Mouse (Mus musculus): ENCODE measurements around the gene Cc2d2a.

Gene Cc2d2a

DNA sequence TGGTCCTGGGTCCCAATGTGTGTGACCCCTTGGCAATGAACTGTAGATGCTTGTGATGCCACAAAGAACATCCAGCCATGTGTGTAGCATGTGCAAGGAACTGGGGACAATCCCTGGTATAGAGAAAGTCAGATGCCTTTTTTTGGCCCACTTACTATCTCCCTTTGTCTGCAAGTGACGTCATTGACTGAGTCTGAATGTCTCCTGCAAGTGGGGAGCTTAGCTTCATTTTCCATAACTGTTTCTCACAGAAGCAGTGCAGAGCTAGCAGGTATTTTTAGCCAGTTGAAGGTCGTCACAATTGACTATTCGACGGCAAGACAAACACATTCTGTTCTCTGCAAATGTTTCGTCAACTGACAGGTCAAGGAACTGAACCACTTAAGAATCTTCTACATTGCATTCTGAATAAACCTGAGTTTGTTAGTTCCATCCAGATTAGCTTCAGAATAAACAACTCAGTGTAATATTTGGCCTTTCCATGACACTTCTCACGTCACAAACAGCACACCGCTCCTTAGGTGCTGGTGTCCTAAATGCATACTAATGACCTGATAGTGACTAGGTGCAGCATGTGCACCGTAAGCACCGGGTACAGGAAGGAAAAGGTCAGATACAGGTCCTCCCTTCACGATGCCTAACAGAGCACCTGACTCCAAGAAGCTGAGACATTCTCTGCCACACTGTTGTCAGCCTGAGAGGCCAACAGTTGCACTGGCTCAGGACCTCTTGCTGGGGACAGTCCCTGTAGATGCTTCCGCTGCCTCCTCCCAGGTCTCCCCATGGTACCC, 66.4 kb downstream of the Cc2d2a start:
- DNase-seq, result no peak

GRCm38 (mm10) chr5:43732381-43732780, 70.2 kb downstream of the Cc2d2a start:
- no peak for DNase-seq

GRCm38 (mm10) chr5:43744187-43744586, 82.0 kb downstream of the Cc2d2a start:
- no peak for DNase-seq

- no peak for DNase-seq
Measured at GRCm38 (mm10) chr5:43745156-43745555, 83.0 kb downstream of the Cc2d2a start.

- DNase-seq, result no peak
Measured at GRCm38 (mm10) chr5:43748039-43748438, 85.9 kb downstream of the Cc2d2a start.

- DNase-seq, result no peak
Measured at GRCm38 (mm10) chr5:43749092-43749491, 86.9 kb downstream of the Cc2d2a start.

DNA sequence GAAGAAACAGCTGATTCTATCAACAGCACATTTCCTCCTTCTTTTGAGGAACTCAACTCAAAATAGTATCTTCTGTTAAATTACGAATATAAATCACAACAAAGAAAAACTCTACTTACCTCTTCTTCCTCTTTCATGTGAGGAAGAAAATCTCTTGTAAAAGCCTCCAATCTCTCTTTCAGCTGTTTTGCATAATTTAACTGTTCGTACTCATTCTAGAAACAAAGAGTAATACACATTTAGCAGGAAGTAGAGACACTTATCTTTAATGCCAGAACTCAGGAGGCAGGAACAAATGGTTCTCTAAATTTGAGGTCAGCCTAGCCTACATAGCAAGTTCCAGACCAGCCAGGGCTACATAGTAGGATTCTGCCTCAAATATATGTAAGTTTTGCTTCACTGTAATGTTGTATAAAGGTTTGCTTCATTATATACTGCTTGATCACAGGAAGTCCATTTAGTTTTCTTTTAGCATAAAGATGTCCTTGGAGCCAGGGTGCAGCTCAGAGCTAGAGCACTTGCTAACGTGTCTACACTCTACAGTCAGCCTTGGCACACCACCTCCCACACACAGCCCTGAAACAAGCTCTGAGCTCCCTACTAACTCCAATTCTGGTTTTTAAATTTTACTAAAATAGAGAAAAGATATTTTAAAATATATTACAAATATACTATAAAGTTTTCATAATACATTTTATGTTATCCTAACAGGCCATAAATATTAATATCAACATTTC, 108.6 kb downstream of the Cc2d2a start:
- DNase-seq, result no peak

DNA sequence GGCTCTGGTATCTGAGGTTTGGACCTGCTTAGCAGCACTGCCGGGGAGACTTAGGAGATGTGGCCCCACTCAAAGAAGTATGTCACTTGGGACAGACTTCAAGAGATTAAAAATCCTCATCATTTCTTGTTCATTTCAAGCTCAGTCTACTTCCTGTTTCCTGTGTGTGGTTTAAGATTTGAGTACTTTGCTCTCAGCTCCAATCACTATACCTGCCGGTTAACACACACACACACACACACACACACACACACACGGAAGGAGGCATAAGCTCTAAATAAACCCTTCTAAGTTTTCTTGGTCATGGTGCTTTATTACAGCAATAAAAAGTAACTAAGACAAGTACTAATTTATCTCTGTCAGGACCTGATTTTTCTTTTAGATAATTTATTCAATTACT, 109.4 kb downstream of the Cc2d2a start:
- no peak for DNase-seq

GRCm38 (mm10) chr5:43776407-43776806, 114.3 kb downstream of the Cc2d2a start:
- no peak for DNase-seq

- DNase-seq, result no peak
Measured at GRCm38 (mm10) chr5:43776993-43777392, 114.8 kb downstream of the Cc2d2a start.

DNA sequence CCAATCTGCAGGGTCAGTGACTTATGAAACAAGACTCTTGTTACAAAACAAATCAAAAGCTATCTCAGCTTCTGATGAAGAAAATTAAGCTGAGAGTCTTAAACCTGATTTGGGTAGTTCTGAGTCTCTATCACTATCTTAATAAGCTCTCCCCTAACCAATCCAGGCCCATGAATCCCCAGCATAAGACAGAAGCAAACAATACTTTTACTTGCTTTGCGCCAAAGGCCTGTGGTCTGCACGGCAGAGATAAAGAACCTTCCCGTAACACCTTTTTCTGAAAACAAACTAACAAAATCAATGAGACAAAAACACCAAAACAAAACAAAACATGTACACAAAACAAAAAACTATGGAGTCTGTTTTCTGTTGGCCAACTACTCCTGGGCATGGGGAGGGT, 116.4 kb downstream of the Cc2d2a start:
- DNase-seq, result no peak

- DNase-seq, result no peak
Measured at GRCm38 (mm10) chr5:43781423-43781976, 119.4 kb downstream of the Cc2d2a start.

DNA sequence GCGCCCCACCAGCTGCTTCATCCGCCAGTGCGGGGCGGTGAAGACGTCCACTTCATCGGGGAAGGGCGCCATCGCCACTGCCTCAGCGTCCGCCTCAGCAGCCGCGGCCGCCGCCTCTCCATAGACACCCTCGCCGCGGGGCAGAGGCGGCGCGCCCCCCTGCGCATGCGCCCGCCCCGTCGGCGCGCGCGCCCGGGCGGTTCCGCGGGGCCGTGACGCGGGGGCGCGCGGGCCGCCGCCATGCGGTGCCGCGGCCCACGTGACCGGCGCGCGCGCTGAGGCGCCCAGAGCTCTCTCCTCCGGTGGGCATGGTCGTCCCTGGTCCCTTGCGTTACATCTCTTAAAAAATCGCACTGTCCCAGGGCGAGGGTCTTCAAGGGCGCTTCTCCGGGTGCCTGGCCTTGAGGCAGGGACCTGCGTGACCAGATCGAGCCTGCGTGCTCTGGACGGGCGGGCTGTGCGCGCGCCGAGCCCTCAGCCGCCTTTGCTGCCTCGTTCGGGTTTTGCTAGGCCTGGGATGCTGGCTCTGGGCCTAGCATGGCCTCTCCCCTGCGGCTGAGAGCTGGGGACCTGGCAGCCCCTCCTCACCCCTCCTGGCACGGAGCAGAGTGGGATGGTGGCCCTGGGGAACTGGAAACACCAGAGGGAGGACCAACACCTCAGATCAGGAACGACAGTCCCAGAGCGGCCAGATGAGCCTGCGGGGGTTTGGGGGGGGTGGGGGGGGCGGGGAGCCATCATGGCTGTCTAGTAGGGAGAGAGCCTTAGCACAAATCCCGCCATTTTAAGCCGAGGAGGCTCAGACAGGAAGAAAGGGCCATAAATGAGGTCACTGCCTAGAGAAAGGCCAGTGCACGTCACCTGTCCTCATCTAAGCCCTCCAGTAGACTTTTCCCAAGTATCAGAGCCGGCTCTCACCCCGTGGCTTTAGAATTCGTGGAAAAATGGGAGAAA, 120.1 kb downstream of the Cc2d2a start:
- DNase-seq, result peak; percentile 85

DNA sequence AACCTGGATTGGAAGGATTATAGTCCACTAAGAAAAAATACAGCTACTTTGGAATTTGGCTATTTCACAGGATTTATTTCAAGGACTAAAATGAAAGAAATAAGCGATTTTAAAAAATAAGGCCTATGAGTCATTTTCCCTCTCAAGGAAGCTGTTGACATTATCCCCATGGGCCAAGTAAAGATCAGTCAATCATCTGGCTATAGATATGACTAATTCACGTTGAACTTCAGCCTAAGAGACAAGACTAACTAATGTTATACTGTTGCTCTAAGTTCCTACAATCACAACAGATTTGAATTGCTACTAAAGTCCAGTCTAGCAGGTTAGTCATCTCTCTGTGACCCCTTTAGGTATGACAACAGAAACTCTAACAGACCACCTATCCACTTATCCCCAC, 121.8 kb downstream of the Cc2d2a start:
- no peak for DNase-seq

DNA sequence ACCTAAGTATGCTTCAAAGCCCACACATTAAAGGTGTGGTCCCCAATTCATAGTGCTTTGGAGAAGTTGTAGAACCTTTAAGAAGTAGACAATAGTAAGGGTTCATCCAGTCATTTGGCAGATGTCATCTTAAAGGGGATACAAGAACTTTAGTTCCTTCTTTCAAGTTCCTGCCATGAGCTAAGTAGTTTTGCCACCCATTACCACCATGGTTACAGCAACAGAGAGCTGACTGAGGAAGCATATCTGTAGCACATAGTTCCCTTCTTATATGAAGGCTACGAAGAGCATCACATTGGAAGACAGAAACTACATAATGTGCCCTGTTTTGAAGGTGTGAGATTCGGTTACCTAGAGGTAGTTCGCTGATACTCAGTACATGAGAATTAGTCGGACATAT, 124.5 kb downstream of the Cc2d2a start:
- DNase-seq, result no peak

DNA sequence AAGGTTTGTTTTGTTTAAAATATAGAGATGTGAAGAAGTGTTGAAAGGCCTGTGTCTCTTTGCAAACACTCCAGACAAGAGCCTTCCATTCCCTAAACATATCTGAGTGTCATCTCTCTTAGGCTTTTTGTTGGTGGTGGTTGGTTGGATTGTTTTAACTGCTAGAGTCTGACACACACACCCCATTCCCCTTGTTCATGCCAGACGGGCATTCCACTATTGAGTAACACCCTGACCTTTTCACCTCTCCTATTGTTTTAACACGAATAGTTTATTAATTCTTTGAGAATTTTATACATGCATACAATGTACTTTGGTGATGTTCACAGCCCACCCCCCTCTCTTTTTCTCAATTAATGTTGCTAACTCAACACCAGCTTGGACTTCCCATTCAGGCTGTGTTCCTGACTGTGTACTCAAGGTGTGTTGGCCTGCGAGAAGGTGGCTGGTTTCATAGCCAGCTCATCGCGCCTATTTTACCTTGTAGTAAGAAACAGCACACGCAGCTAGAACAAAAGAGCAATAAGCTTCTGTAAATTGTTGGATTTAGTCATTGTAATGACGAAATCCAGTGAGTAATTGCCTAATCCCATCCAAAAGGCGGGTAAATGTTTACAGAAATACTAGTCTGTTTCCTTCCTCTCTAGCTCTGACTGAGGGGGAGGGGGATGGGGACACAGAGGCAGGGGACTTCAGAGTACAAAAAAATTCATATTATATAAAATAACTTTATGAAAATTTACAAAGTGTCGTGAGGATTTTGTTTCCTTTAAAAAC, 126.0 kb downstream of the Cc2d2a start:
- DNase-seq, result no peak
